Mouse (Mus musculus): ENCODE measurements around the gene Kremen1. TPM values are rescaled to one million over a fixed set of nuclear protein-coding genes. Genes with fewer than 3 reads are reported as not detected.

Kremen1 gene
- 10 to 100 TPM; 69.3 to 74.4 TPM for total RNA-seq (2021)
- long read RNA-seq, experiment 1, full-length matches to known transcripts = 125 of 209 reads
- long read RNA-seq, experiment 1, partial matches to known transcripts = 43 of 209 reads
- long read RNA-seq, experiment 1, other reads (novel, unspliced or antisense) = 41 of 209 reads
- long read RNA-seq, experiment 2, full-length matches to known transcripts = 109 of 191 reads
- long read RNA-seq, experiment 2, partial matches to known transcripts = 43 of 191 reads
- long read RNA-seq, experiment 2, other reads (novel, unspliced or antisense) = 39 of 191 reads

DNA sequence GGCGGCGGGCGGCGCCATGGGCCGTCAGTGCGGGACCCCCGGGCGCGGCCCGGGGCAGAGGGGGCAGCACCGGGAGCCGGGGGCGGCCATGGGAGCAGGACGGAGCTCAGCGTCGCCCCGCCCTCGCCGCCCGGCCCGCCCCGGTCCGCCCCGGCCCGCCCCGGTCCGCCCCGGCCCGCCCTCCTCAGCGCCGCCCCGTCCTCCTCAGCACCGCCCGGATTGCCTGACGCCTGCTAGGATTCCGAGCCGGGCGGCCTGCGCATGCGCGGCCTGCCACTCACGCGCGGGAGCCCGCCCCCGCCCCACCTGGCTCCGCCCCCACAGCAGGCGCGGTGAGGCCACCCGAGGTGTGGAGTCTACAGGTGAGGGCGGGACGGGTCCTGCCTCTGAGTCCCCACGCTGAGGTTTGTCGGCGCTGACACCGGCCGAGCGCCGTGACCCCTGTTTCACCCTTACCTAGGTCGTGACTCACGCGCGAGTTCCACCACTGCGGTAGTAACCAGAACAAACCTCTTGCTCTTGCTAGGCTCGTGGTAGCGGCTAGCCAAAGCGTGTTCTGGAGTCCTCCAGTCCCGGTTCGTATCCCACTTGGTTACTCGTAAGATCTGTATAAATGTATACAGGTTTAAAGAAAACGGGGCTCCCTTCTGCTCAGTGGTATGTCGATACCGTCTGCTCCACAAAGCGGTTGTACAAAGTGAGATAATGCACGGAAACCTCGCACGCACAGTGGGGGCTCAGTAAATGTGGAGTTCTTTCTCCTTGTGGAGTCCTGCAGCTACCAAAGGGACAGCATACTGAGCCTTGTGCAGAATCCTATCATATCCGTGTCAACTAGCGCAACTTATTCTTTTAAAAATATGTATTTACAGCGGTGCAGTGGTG is at the start of gene Kremen1:
Gene Kremen1, minus strand, starts transcription at position 51 of the 885 bp plus-strand sequence.
- DNase-seq = peak; percentile 96

- DNase-seq = no peak
Observed at GRCm38 (mm10) chr11:5307024-5307905, 45.9 kb upstream of the Kremen1 start.

DNA sequence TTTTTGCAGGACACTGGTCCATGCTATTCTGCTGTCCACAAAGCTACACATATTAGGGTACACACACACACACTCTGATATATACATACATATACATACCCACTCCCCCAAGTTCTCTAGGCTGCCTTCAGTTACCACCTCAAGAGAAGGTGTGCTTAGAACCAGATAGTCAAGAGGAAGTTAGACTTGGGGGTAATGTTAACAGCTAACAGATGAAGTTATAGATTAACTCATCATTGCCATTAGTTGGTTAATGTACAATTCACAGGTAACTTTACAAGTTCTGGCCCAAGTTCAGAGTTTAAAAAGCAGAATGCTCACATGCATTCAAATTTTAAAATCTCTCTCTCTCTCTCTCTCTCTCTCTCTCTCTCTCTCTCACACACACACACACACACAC is 44.7 kb upstream of the Kremen1 start:
- no peak for DNase-seq

GRCm38 (mm10) chr11:5304526-5304925 is 43.2 kb upstream of the Kremen1 start:
- no peak for DNase-seq

DNA sequence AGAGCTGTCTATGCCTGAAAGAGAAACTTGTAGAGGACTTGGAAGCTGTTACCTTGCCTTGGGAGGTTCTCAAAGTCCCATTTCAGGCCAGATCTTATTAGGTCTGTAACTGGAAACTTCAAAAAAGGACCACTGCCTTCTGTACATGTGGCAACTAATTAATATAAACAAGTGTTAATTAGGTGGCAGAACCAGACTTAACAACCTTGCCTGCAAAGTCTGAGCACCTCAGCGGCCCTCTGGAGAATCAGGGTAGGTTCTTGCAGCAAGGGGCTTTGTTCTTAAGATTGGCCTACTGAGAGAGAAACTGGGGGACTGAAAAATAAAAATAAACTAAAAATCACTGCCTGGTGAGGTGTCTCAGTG is 36.6 kb upstream of the Kremen1 start:
- no peak for DNase-seq

DNA sequence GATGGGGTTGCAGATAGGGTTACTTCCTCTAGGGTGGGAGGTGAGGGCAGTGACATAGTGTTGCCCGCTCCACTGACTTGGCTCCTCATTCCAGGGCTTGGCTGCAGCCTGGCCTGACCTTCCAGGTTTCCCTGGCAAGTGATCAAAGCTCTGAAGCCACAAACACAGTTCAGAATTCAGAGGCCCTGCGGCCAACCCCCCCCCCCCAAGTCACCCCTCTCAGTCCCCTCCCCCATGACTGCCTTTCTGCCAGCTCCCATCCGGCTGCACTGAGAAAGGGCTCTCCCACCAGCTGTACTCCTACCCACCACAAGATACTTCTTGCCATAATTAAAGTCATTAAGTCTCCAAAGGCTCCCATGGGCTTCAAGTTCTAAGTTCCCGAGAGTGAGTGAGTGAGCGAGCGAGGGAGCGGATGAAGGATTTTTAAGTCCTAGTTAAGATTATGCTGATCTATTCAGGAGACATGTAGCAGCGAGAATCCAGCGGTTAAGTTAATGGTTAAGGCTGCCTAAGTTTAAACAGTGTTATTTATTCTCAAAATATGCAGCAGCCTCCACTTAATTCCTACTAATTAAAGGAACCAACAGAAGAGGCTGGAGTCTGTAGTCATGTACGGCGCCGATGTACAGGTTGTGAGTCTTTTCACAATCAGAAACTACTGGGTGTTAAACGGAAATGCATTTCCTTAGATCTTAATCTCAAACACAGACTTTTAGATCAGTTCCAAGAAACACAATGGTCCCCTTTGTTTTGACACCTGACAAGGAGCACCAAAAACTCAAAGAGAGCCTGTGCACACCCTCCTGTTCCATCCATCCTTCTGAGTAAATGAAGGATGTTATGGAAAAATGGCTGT is 36.0 kb upstream of the Kremen1 start:
- DNase-seq = peak; percentile 34

DNA sequence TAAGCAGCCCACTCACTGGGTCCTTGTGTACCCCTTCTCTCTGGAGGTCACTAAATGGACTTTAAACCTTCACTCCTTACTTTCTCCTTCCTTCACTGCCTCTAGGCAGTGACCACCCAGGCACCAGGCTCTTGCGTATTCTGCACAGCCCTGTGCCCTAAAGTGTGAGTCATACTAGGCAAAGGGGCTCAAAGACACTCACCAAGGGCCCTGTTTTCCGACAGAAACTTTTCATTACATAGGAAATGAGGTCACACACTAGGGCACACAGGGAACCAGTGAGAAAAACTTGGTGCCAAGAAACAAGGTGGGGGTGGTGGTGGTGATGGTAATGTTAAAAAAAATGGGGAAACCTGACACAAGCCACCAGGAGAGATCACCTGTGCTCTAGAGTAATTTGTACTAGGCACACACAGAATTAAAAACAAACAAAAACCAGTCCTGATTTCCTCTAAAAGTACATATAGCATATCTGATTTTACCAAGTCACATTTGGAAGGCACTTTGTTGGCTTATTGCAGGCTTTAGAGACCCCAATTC is 35.3 kb upstream of the Kremen1 start:
- DNase-seq = no peak

GRCm38 (mm10) chr11:5294805-5295204 is 33.4 kb upstream of the Kremen1 start:
- DNase-seq = no peak

GRCm38 (mm10) chr11:5290691-5291090 is 29.3 kb upstream of the Kremen1 start:
- peak; percentile 71 for DNase-seq

GRCm38 (mm10) chr11:5289826-5290580 is 28.6 kb upstream of the Kremen1 start:
- no peak for DNase-seq

- no peak for DNase-seq
Observed at GRCm38 (mm10) chr11:5283987-5284386, 22.6 kb upstream of the Kremen1 start.

GRCm38 (mm10) chr11:5280932-5281331 is 19.6 kb upstream of the Kremen1 start:
- DNase-seq = peak; percentile 34

- DNase-seq = no peak
Observed at GRCm38 (mm10) chr11:5278463-5278862, 17.1 kb upstream of the Kremen1 start.

DNA sequence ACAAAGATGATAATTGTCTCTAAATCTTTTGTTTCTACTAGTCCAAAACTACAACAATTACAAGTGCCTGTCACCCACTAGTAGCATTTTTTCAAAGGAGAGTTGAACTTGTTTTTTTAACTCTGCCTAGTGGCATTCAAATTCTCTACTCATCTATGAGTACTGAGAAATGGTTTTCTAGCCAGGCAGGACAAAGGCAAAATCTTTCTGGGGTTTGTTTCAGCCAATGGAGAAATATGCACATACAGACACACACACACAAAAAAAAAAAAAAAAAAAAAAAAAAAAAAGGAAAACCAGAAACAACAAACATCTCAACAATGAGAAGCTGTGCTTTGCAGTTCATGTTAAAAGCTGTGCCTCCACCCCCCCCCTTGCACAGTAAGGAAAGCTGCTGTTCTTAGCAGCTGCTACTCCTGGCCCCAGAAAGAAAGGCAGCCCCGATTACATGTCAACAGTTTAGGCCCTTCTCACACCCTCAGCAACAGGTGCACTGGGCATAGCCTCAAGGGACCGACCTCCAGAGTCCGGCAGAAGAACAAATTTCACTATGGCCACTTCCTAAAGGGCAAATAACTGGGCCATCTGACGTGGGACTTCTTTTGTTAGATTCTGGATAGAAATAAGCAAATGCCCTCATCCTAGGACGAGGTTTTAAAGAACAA is 16.1 kb upstream of the Kremen1 start:
- peak; percentile 45 for DNase-seq

- DNase-seq = peak; percentile 45
Observed at GRCm38 (mm10) chr11:5275216-5275615, 13.9 kb upstream of the Kremen1 start.

- DNase-seq = no peak
Observed at GRCm38 (mm10) chr11:5272536-5273234, 11.3 kb upstream of the Kremen1 start.

DNA sequence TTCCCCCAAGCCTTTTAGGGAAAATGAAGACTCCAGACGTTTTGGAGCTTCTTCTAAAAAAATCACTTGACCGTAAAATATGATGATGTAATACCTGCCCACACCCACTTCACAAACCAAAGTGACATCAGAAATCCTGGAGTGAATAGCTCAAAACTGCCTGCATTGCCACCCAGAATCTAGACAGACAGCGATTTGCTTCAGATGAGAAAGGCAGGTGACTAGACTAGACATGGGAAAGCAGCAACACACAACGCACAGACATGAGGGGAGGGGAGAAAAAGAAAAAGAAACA is 10.7 kb upstream of the Kremen1 start:
- DNase-seq = no peak

- DNase-seq = no peak
Observed at GRCm38 (mm10) chr11:5271274-5272065, 10.1 kb upstream of the Kremen1 start.

Data from gastrocnemius, postnatal 10 days (tissue).